Mouse (Mus musculus) forebrain, embryonic 12.5 days (tissue): ENCODE data around the gene AC124502.3. TPM values are rescaled to one million over a fixed set of nuclear protein-coding genes. Genes with fewer than 3 reads are reported as not detected.
A peak's percentile ranks its signal among the peaks of the same experiment; 100 is the strongest.

Source experiments
- ATAC-seq: fragments of 200-750 bp; cut with Nextera tagmentation; 2 replicates; pipeline ENCODE4 v1.8.0; 2017; ENCODE audit warnings: moderate TSS enrichment; ENCODE audit not compliant: low FRiP score
- H3K27ac ChIP-seq: fragments of 300-500 bp; sonication (generic); 2 replicates; pipeline ENCODE4 v1.5.1; 2016; ENCODE audit warnings: mild to moderate bottlenecking
- H3K27me3 ChIP-seq: fragments of 300-500 bp; sonication (generic); 2 replicates; pipeline ENCODE4 v1.6.1; 2016; ENCODE audit warnings: mild to moderate bottlenecking
- H3K36me3 ChIP-seq: fragments of 300-500 bp; sonication (generic); replicated peaks from 2 replicates; pipeline ENCODE4 v1.6.1; 2016; ENCODE audit warnings: mild to moderate bottlenecking
- H3K4me1 ChIP-seq: fragments of 300-500 bp; sonication (generic); 2 replicates; pipeline ENCODE4 v1.6.1; 2016
- H3K4me2 ChIP-seq: fragments of 300-500 bp; sonication (generic); 2 replicates; pipeline ENCODE4 v1.6.1; 2016; ENCODE audit warnings: mild to moderate bottlenecking, moderate library complexity
- H3K4me3 ChIP-seq: fragments of 300-500 bp; sonication (generic); replicated peaks from 2 replicates; pipeline ENCODE4 v1.5.1; 2016; ENCODE audit warnings: mild to moderate bottlenecking
- H3K9ac ChIP-seq: fragments of 300-500 bp; sonication (generic); 2 replicates; pipeline ENCODE4 v1.6.1; 2016; ENCODE audit warnings: mild to moderate bottlenecking
- H3K9me3 ChIP-seq: fragments of 300-500 bp; sonication (generic); 2 replicates; pipeline ENCODE4 v1.6.1; 2016
- WGBS: fragments of 180-500 bp; shearing (Covaris S2); methylation state at CpG from one replicate; pipeline ENCODE4 v1.1.7; 2016; 5-methylcytosine and 5-hydroxymethylcytosine counted together
- polyA plus RNA-seq: library from polyadenylated mRNA; unstranded; fragments of >200 nt; fragmentation: Nextera tagmentation; extraction: Ambion mirVana; gene quantifications from 2 replicates; pipeline ENCODE4 v1.2.1, GENCODE M21; 2016

AC124502.3 gene
- polyA plus RNA-seq, 1 experiment from 2014 or later, result 3.4 TPM

DNA sequence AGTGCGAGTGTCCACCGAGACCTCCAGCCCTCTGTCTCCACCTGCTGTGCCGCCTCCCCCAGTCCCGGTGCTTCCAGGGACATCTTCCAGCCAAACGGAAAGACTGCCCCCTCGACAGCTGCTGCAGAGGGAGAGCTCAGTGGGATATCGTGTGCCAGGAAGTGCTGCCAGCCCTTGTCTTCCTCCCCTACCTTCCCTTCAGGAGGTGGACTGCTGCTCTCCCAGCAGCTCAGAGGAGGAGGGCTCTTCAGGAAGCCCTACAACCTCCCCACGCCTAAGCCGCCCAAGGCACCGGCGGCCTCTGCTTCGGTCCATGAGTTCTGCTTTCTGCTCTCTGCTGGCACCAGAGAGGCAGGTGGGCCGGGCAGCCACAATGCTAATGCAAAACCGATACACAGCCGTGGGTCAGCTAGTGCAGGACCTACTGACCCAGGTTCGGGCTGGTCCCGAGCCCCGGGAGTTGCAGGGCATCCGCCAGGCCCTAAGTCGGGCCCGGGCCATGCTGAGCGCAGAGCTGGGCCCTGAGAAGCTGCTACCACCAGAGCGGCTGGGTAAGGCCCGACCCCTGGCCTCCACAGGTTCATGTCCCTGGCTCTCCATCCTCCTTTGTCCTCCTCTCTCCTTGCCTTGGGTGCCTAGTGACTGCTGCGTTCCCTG, 13.6 kb downstream of the AC124502.3 start:
- Histone ChIP-seq H3K9ac (no peak overlapping the region), H3K4me1 (peaks cover 29% of the 10 kb centered on the region), H3K4me3 (no peak overlapping the region; the same call in 1 of the 2 replicates), H3K36me3 (peaks cover 24% of the 10 kb centered on the region), H3K27me3 (peaks cover 51% of the 10 kb centered on the region), H3K27ac (no peak overlapping the region), H3K4me2 (no peak overlapping the region), H3K9me3 (no peaks in the 10 kb centered on the region)
- no peak for ATAC-seq
- 36% methylated on average over 25 of the region's 25 CpGs for WGBS

DNA sequence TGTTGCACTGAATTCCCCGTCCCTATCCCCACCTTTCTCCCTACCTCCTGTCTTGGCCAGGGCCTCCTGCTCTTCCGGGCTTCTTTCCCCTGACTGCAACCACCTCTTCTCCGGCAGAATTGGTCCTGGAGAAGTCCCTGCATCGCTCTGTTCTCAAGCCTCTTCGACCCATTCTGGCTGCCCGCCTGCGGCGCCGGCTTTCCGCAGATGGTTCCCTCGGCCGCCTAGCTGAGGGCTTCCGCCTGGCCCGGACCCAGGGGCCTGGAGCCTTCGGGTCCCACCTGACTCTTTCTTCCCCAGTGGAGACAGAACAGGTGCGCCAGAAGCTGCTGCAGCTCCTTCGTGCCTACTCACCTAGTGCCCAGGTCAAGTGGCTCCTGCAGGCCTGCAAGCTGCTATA, 14.2 kb downstream of the AC124502.3 start:
- no peak overlapping the region for H3K9ac ChIP-seq
- H3K4me1 ChIP-seq, result peaks cover 30% of the 10 kb centered on the region
- WGBS, result 63% methylated on average over 17 of the region's 17 CpGs
- no peaks in the 10 kb centered on the region for H3K9me3 ChIP-seq
- H3K4me3 ChIP-seq, result no peak overlapping the region
- H3K4me2 ChIP-seq, result no peak overlapping the region
- H3K36me3 ChIP-seq, result peaks cover 19% of the 10 kb centered on the region
- no peak overlapping the region for H3K27ac ChIP-seq
- H3K27me3 ChIP-seq, result peaks cover 55% of the 10 kb centered on the region
- ATAC-seq, result no peak

DNA sequence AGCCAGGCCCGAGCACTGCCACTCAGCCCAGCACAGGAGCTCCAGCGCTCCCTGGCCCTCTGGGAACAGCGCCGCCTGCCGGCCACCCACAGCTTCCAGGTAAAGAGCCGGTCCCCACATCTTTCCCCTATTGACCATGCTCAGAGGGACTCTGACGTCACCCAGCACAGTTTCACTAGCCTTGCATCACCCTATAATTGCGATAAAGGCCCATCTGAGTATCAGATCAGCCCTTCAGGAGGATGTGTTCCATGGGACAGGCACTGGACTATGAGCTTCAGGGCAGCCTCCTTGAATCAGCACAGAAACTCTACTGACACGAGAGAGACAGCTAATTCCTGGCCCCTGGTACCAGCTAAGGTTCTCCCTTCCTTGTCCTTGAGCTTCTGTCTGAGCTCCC, 15.2 kb downstream of the AC124502.3 start:
- Histone ChIP-seq H3K9ac (no peak overlapping the region), H3K4me3 (no peak overlapping the region), H3K4me2 (no peak overlapping the region), H3K9me3 (no peaks in the 10 kb centered on the region), H3K36me3 (peaks cover 9% of the 10 kb centered on the region), H3K27me3 (peaks cover 61% of the 10 kb centered on the region), H3K4me1 (peaks cover 40% of the 10 kb centered on the region), H3K27ac (no peak overlapping the region)
- 23% methylated on average over 9 of the region's 9 CpGs for WGBS
- ATAC-seq, result no peak

DNA sequence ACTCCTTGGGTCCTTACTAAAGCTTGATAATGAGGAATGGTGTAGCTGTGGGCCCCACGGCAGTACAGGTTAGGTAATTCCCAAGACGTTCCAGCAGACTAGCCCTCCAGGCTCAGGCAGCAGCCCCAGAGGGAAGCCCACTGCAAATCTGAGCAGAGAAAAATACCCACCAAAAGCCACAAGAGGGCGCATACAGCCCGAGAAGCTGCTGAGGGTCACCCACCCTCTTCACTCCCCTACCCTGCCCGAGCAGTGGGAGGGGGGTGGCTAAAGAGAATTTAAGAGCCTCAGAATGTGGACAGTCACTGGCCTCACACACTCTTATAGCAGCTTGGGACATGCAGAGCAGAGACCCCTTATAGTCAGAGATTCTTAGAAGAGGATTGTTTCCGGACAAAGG, 17.6 kb downstream of the AC124502.3 start:
- Histone ChIP-seq H3K4me2 (no peak overlapping the region), H3K9me3 (no peaks in the 10 kb centered on the region), H3K27ac (no peak overlapping the region), H3K27me3 (peaks cover 46% of the 10 kb centered on the region), H3K4me3 (no peak overlapping the region), H3K9ac (no peak overlapping the region), H3K4me1 (peaks cover 42% of the 10 kb centered on the region), H3K36me3 (no peaks in the 10 kb centered on the region)
- ATAC-seq, result peak; percentile 61
- 7% methylated on average over 6 of the region's 6 CpGs for WGBS

DNA sequence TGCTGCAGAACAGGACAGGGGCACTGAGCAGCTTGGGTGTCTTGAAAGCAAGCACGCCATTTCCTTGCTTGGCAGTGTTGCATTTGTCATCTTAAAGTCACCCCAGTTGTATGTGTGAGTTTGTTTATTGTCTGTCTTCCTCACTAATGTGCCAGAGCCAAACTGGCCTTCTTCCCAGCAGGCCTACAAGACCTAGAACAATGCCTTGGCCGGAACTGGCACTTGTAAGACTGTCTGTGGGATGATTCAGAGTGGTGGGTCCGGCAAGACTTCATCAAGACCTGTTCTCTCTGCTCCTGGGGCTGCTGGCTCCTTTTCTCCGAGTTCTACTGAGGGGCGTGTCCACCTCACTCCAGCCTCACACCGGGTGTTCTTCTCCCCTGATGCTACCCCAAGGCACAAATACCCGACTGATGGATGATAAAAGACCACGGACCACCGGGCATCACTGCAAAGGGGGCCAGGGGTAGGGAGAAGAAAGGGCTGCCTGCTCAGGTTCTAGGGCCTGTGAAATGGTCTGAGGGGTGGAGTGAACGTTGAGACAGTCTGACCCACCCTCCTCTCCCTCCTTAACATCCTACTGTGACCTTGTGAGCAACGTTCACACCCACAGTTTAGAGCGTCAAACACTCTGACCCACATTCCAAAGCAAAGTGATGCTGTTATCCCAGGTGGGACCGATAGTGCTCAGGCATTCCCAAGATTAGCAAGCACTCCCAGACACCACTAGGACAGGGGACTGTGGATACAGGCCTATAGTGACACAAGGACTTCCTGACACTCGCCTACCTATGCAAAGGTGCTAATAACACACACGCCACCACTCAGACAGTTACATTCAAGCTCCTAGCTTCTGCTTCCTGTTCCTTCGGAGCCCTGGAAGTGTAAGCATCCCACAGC, 19.4 kb downstream of the AC124502.3 start:
- Histone ChIP-seq H3K9ac (0 out of 2 replicates have a peak overlapping the region, but pooled peaks have one; percentile 25), H3K36me3 (no peaks in the 10 kb centered on the region), H3K9me3 (no peaks in the 10 kb centered on the region), H3K27me3 (peaks cover 33% of the 10 kb centered on the region), H3K4me1 (peaks cover 39% of the 10 kb centered on the region), H3K27ac (no peak overlapping the region), H3K4me3 (no peak overlapping the region), H3K4me2 (no peak overlapping the region)
- WGBS, result 24% methylated on average over 16 of the region's 16 CpGs
- ATAC-seq, result no peak

DNA sequence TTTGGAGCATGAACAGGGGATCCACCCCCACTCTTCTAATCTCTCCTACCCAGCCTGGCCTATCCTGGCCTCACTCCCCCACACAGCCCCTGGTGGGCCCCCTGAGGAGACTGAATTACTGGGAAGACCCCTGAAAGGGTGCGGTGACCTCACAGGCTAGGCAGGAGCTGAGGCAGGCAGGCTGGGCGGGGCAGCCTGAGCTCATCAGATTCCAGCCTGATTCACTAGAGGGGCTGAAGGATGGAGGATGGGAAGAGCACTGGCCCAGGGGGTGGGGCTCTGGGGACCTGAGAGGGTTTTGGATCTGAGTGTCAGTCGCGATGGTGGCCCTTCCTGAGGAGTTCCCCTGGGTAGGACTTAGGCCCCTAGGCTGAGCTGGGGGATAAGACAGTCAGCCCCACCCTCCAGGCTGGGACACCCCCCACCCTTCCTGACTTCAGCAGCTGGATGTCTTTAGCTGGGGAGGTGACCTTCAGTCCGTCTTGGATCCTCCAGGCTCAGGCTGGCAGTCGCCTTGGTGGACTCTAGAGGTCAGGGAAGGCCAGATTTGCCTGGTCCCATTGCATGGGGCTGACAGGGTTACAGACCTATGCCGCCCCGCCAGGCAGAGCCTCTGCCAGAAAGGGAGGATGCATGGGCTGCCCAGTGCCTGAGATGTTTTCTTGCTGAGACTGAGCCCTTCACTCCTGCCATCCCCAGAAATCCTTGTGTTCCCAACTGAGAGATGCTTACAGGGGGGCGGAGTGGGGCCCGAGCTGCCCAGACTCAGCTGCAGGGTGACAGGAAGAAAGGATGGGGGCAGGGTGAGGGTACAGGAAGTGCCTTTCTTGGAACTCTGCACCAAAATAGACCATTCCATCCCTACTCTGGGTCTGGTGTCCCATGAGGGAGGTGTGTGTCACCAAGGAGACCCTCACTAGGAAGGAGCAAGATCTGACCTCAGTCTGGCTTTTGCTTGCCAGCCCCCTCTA, 20.4 kb downstream of the AC124502.3 start:
- Histone ChIP-seq H3K4me3 (no peak overlapping the region; the same call in 1 of the 2 replicates), H3K27me3 (peaks cover 23% of the 10 kb centered on the region), H3K27ac (no peak overlapping the region), H3K4me2 (no peak overlapping the region), H3K36me3 (no peaks in the 10 kb centered on the region), H3K9me3 (no peaks in the 10 kb centered on the region), H3K9ac (peak overlapping the region; percentile 25; the same call in 1 of the 2 replicates), H3K4me1 (peaks cover 39% of the 10 kb centered on the region)
- ATAC-seq, result no peak
- WGBS, result 10% methylated on average over 10 of the region's 10 CpGs

DNA sequence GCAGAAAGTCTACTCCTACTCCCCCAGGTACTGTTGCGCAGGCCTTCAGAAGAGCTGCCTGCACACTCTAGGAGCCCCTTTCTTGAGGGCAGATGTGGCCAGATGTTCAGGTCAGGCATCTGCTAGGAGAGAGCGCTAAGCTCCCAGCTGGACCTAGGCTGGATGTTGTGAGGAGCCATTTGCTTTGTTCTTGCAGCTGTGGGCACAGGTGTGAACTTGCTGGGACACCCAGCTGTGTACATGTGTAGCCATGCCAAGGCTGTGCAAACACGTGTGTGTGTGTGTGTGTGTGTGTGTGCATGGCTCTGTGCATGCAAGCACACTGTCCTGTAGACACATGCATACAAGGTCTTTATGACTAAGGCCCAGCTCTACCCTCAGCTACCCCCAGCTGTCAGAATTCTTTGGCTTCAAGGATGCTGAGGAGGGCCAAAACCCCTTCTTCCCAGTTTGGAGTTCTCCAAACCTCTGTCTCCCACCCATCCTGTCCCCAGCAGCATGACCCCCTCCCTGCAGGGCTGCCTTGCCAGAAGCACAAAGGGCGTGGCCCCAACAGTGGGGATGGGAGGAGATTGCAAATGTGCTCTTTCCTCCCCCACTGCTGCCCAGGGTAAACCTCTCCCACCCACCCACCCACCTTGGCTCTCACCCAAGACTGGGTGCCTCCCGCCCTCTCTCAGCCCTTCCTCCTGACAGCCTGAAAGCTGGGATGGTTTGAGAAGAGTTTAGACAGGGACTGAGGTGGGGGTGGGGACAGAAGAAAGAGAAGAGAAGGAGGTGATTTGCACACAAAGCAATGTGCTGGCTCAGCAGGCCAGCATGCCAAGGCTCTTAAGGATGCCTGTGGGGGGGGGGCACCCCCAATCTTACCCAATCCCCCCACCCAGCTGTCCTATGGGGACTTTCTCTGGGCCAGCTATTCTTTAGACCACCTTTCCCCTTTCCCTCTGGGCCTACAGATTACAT, 22.0 kb downstream of the AC124502.3 start:
- Histone ChIP-seq H3K9me3 (no peaks in the 10 kb centered on the region), H3K4me3 (no peak overlapping the region), H3K27ac (no peak overlapping the region), H3K4me2 (no peak overlapping the region), H3K4me1 (peaks cover 39% of the 10 kb centered on the region), H3K27me3 (peaks cover 32% of the 10 kb centered on the region), H3K9ac (peak overlapping the region; percentile 21; the same call in 1 of the 2 replicates), H3K36me3 (no peaks in the 10 kb centered on the region)
- WGBS, result 40% methylated on average over 5 of the region's 5 CpGs
- no peak for ATAC-seq

DNA sequence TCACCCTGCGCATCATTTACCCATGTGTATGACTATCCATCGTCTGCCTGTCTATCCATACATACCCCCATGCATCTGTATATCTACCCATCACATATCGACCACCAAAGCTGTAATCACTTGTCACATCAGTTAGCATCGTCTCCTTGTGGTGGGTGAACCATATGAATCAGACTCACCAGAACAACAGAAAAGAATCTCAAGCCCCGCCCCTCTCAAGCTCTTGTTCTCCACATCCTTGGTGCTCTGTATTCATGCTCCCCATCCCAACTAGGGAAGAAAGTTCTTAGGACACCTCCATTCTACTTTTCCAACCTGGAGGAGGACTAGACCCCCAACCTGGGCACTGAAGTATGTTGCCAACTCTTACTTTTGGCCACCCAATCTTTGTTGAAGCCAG, 23.4 kb downstream of the AC124502.3 start:
- H3K4me2 ChIP-seq, result no peak overlapping the region
- H3K9me3 ChIP-seq, result no peaks in the 10 kb centered on the region
- no peak overlapping the region for H3K27ac ChIP-seq
- H3K9ac ChIP-seq, result no peak overlapping the region
- 81% methylated on average over 5 of the region's 5 CpGs for WGBS
- peaks cover 33% of the 10 kb centered on the region for H3K4me1 ChIP-seq
- peaks cover 40% of the 10 kb centered on the region for H3K27me3 ChIP-seq
- ATAC-seq, result no peak
- no peaks in the 10 kb centered on the region for H3K36me3 ChIP-seq
- no peak overlapping the region for H3K4me3 ChIP-seq

DNA sequence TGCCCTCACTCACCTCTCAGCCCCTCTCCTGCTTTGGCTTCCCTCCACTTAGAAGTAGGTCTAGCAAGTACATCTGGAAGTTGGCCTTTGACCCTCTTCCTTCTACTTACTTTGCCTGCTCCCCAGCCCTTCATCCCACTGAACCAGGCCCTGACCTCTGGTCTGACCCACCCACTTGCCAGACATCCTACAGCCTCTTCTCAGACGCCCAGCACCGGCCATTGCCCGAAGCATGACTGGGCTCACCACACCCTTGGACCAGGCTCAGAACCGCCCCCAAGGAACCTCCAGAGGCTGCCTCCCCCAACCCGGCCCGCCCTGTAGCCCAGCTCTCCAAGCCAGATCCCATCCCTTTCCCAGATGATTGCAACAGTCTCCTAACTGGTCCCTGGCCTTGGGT, 23.8 kb downstream of the AC124502.3 start:
- no peaks in the 10 kb centered on the region for H3K36me3 ChIP-seq
- peaks cover 44% of the 10 kb centered on the region for H3K27me3 ChIP-seq
- H3K27ac ChIP-seq, result no peak overlapping the region
- no peak overlapping the region for H3K9ac ChIP-seq
- H3K9me3 ChIP-seq, result no peaks in the 10 kb centered on the region
- WGBS, result 92% methylated on average over 6 of the region's 6 CpGs
- no peak for ATAC-seq
- H3K4me1 ChIP-seq, result peaks cover 37% of the 10 kb centered on the region
- no peak overlapping the region for H3K4me2 ChIP-seq
- H3K4me3 ChIP-seq, result no peak overlapping the region

DNA sequence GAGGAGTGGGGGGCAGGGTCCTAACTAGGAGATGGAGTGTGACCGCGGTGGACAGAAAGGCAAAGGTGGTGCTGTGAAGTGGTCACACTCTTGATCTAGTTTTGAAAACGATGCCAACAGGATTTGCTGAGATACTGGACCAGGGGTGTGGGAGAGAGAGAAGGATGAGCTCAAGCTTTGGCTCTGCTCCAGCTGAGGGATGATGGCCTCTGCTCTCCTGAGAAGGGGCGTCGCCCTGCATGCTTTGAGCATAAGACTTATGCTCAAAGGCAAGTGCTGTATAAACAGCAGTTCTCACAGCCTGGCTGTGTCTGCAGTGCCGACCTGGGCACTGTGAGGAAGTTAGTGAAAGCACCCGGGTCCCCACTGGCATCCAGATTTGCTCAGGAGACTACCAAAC, 26.4 kb downstream of the AC124502.3 start:
- Histone ChIP-seq H3K9ac (no peak overlapping the region), H3K9me3 (no peaks in the 10 kb centered on the region), H3K4me3 (no peak overlapping the region), H3K27me3 (peaks cover 60% of the 10 kb centered on the region), H3K4me2 (no peak overlapping the region), H3K4me1 (peaks cover 37% of the 10 kb centered on the region), H3K27ac (no peak overlapping the region), H3K36me3 (no peaks in the 10 kb centered on the region)
- 73% methylated on average over 7 of the region's 7 CpGs for WGBS
- no peak for ATAC-seq
